Mouse (Mus musculus): Measurements from ENCODE around the gene Birc6.

Gene Birc6

GRCm38 (mm10) chr17:74527729-74528607, at the start of gene Birc6:
TSS of gene Birc6 (plus strand) at chr17:74528295.
- DNase-seq, result peak; percentile 100

GRCm38 (mm10) chr17:74480361-74481069, 47.6 kb upstream of the Birc6 start:
- no peak for DNase-seq

GRCm38 (mm10) chr17:74489024-74489900, 38.8 kb upstream of the Birc6 start, which contains the start of gene Yipf4:
TSS of gene Yipf4 (plus strand) at chr17:74489493.
- DNase-seq, result peak; percentile 93

GRCm38 (mm10) chr17:74489901-74490220, 38.2 kb upstream of the Birc6 start:
- no peak for DNase-seq

- DNase-seq, result no peak
Observed at GRCm38 (mm10) chr17:74491565-74491964, 36.5 kb upstream of the Birc6 start.

GRCm38 (mm10) chr17:74500204-74500603, 27.9 kb upstream of the Birc6 start:
- no peak for DNase-seq

GRCm38 (mm10) chr17:74501085-74501484, 27.0 kb upstream of the Birc6 start:
- no peak for DNase-seq

GRCm38 (mm10) chr17:74507934-74508333, 20.2 kb upstream of the Birc6 start:
- DNase-seq, result no peak

- DNase-seq, result no peak
Observed at GRCm38 (mm10) chr17:74508600-74508999, 19.5 kb upstream of the Birc6 start.

GRCm38 (mm10) chr17:74512308-74512707, 15.8 kb upstream of the Birc6 start:
- no peak for DNase-seq

- DNase-seq, result no peak
Observed at GRCm38 (mm10) chr17:74522797-74523723, 5.0 kb upstream of the Birc6 start.

- DNase-seq, result no peak
Observed at GRCm38 (mm10) chr17:74526117-74526516, 2.0 kb upstream of the Birc6 start.

- no peak for DNase-seq
Observed at GRCm38 (mm10) chr17:74526806-74527653, 1.1 kb upstream of the Birc6 start.

- DNase-seq, result peak; percentile 42
Observed at GRCm38 (mm10) chr17:74528648-74529532, 795 bp downstream of the Birc6 start.

GRCm38 (mm10) chr17:74529533-74529824, 1.4 kb downstream of the Birc6 start:
- no peak for DNase-seq

- DNase-seq, result no peak
Observed at GRCm38 (mm10) chr17:74534971-74535370, 6.9 kb downstream of the Birc6 start.

GRCm38 (mm10) chr17:74537526-74537925, 9.4 kb downstream of the Birc6 start:
- no peak for DNase-seq

- DNase-seq, result no peak
Observed at GRCm38 (mm10) chr17:74543615-74544014, 15.5 kb downstream of the Birc6 start.

- no peak for DNase-seq
Observed at GRCm38 (mm10) chr17:74554118-74554517, 26.0 kb downstream of the Birc6 start.

GRCm38 (mm10) chr17:74559891-74560290, 31.8 kb downstream of the Birc6 start:
- no peak for DNase-seq
